Mouse (Mus musculus) yolk sac, embryonic 10.5 days (tissue): ENCODE results near the gene Catsper3.

Experiments used
- DNase-seq: peaks from one replicate; pipeline ENCODE4 v3.0.0-alpha.2; 2017; ENCODE audit warnings: low spot score

The Catsper3 gene

GRCm38 (mm10) chr13:55826796-55827678 is 42.7 kb downstream of the Catsper3 start:
- no peak for DNase-seq

- DNase-seq, result peak; percentile 44
Observed at GRCm38 (mm10) chr13:55827679-55828140, 43.3 kb downstream of the Catsper3 start.

GRCm38 (mm10) chr13:55828141-55829017 is 44.0 kb downstream of the Catsper3 start:
- peak; percentile 35 for DNase-seq

GRCm38 (mm10) chr13:55829018-55829655 is 44.8 kb downstream of the Catsper3 start:
- peak; percentile 36 for DNase-seq

GRCm38 (mm10) chr13:55830081-55830832 is 45.9 kb downstream of the Catsper3 start:
- DNase-seq, result peak; percentile 53

- DNase-seq, result peak; percentile 87
Observed at GRCm38 (mm10) chr13:55830833-55831721, 46.7 kb downstream of the Catsper3 start.

GRCm38 (mm10) chr13:55831722-55832160 is 47.4 kb downstream of the Catsper3 start:
- no peak for DNase-seq

GRCm38 (mm10) chr13:55832602-55833001 is 48.2 kb downstream of the Catsper3 start:
- DNase-seq, result no peak

GRCm38 (mm10) chr13:55833921-55834320 is 49.6 kb downstream of the Catsper3 start:
- no peak for DNase-seq

- no peak for DNase-seq
Observed at GRCm38 (mm10) chr13:55834667-55835066, 50.3 kb downstream of the Catsper3 start.

GRCm38 (mm10) chr13:55835548-55836097 is 51.3 kb downstream of the Catsper3 start:
- DNase-seq, result no peak

- DNase-seq, result no peak
Observed at GRCm38 (mm10) chr13:55836142-55836625, 51.8 kb downstream of the Catsper3 start, which contains the start of gene Pitx1. Gene Pitx1 (minus strand): TSS chr13:55836192.

GRCm38 (mm10) chr13:55836786-55837780 is 52.7 kb downstream of the Catsper3 start:
- no peak for DNase-seq

- no peak for DNase-seq
Observed at GRCm38 (mm10) chr13:55840223-55840622, 55.9 kb downstream of the Catsper3 start.

- DNase-seq, result no peak
Observed at GRCm38 (mm10) chr13:55843700-55844099, 59.3 kb downstream of the Catsper3 start.

GRCm38 (mm10) chr13:55847805-55848204 is 63.4 kb downstream of the Catsper3 start:
- peak; percentile 64 for DNase-seq

GRCm38 (mm10) chr13:55848604-55849190 is 64.3 kb downstream of the Catsper3 start:
- DNase-seq, result peak; percentile 56

- no peak for DNase-seq
Observed at GRCm38 (mm10) chr13:55850726-55851125, 66.4 kb downstream of the Catsper3 start.
